Mouse (Mus musculus) ZHBTc4 (cell line): ENCODE measurements at regions not wholly inside any gene's neighbourhood (a gene's known extent, or its start where the extent isn't known, plus 50 kb on each side); places are given as distances from the start of the nearest gene placed in this dataset.

Source experiments
- DNase-seq: peaks from one replicate; pipeline ENCODE4 v3.0.0-alpha.2; 2011; ENCODE audit warnings: low read depth, low spot score

DNA sequence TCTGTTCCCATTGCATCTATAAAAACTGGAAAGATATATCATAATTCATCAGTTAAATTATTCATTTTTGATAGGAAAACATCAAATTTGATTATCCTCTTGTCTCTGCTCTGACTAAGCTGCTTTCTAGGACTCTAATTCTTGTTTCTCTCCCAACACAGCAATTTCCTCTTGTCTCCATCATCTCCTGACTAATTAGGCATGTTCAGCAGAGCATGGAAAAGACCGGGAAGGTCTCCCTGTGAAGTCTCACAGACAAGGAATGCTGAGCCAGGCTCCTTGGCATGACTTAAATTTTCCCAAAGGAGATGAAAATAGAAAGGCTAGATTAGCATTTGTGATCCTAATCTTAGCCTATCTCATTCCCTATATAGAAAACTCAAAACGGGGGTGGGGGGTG is 192.3 kb downstream of the Chrna7 start:
- no peak for DNase-seq

DNA sequence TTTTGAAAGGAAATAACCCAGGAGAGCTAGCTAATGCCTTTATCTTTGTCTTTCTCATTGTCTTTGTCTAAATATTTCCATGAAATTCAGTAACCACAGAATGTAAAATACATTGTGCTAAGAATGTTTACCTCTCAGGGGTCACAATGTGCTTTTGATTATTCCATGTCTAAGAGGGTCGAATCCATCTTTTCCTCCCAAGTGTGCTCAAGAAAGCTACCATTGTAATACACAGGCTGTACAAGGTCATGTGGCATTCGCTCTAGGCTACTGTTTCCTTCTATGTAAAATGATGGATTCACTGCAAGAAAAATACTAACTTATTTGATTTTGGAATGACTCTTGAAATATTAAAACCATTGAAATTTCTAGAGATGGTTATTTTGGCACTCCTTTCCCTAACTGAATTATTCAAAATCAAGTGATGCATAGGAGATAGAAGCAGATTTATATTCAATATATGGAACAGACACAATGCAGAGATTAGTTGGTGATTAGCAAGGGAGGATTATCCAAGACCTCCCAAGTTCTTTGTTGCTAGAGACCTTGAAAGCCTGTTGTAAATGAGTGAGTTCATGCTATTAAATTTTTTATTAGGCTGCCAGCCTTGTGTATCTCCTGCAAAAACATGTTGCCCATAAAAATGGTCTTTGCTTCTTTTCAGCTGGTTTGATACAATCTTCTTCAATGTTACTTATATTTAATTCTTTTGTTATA is 193.4 kb downstream of the Chrna7 start:
- DNase-seq, result no peak

DNA sequence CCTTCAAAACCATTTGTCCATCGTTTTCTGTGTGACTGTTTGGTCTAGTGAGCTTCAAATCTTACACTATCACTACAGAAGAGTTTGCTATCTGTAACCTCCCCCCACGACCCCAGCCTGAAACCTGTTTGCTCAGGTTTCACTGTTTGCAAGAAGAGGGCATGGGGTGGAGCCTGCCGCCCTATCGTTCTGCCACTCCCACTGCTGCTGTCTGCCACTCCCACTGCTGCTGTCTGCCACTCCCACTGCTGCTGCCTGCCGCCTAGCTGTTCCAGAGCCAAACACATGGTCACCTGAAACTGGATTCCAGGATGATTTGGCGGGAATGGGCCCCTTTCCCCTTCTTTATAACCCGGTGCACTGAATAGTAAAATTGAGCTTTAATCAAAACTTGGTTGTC is 157.6 kb upstream of the A26c2 start:
- peak; percentile 2 for DNase-seq
